Mouse (Mus musculus) adrenal gland, postnatal 25 days (tissue): ENCODE data around the gene Arntl. TPM values are rescaled to one million over a fixed set of nuclear protein-coding genes. Genes with fewer than 3 reads are reported as not detected.

Source experiments
- DNase-seq: peaks from one replicate; pipeline ENCODE4 v3.0.0; 2021; ENCODE audit warnings: mixed read lengths
- long read RNA-seq: library from polyadenylated mRNA; stranded (forward); transcript quantifications from one replicate; pipeline ENCODE4 v2.0.0, GENCODE M21; 2021
- total RNA-seq: library from RNA; stranded (reverse); gene quantifications from 2 replicates; pipeline ENCODE4 v1.2.3, GENCODE M21; 2021

Arntl gene
- 5.4 and 13.8 TPM in 2 replicates for total RNA-seq
- long read RNA-seq, transcript Arntl-201 (20 exons, 2,908 nt) = major isoform, 23 of 56 reads
- long read RNA-seq, partial matches to known transcripts = 5 of 56 reads
- long read RNA-seq, other reads (novel, unspliced or antisense) = 28 of 56 reads

DNA sequence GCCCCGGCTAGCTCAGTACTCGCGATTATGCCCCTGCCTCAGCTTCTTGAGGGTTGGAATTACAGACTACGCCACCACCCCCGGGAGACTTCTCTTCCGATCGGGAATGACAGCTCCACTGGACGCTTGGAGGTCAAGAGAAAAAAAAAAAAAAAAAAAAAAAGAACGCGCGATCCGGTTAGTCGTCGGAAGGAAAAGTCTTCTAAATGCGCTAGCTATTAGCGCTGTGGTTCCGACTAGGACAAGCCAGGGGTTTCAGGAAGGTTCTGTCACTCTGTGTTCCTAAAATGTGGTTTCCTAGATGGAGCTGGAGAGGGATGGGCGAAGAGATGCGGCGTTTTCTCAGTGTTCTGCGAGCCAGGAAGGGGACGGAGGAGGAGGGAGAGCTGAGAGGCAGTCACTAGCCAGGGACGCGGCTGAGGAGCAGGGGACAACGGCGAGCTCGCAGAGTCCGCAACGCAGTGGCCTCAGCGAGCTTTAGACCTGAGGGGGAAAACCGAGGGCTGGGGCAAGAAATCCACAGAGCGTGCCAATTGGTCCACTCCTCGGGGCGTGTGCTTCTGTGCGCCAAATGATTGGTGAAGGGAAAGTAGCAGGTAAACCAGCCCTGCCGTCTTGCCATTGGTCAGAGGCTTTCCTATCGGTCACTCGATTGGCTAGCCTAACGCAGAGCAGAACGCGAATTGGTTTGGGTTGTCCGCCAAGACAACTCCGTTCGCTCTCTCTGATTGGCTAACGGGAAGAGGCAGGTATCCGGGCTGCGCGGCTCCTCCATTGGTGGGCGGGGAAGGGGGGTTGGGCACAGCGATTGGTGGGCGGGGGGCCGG lies at the start of gene Arntl:
TSS of gene Arntl (plus strand) at position 822 of the 827 bp plus-strand sequence.
- peak; percentile 96 for DNase-seq

DNA sequence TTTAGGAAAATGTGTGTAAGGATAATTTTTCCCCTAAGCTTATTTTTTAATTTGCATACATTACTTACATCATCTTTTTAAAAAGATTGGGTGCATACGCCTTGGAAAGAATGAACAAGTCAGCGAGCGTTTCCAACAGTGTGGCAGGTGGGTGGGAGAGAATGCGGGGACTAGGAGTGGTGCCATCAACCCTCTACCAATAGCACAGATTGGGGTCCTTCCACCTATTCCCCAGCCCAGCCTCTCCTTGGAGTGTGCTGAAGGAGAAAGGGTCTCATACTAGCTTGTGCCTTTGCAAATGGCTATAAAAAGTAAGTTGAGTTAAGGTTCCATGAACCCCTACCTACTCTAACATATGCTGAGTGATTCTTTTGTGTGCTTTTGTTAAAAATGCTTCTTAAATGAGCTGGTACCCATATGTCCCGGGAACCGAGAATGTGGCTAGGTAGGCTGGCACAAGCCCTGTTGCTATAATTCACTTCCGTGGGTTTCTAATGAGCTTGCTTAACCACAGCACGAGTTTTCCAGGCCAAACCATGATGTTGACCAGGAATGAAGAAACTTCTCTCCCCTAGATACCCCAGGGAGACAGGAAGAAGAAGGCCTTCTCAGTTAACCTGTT lies 46.1 kb upstream of the Arntl start:
- DNase-seq = no peak

DNA sequence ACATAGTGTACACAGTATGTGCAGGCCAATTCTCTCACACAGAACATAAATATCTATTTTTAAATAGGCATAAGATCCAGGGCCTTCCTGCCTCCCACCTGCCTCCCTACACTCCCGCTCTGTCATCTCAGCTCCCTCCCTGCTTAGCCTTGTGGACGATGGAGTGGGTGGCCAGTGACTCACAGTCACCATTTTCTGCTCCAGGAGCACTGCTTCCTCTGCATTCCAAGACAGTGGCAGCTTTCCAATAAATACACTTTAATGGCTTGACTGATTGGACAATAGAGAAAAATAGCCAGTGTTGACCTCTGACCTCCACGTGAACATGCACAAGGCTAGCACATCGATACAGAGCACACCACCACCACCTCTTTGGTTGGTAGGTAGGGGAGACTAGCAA lies 42.5 kb upstream of the Arntl start:
- DNase-seq = no peak

DNA sequence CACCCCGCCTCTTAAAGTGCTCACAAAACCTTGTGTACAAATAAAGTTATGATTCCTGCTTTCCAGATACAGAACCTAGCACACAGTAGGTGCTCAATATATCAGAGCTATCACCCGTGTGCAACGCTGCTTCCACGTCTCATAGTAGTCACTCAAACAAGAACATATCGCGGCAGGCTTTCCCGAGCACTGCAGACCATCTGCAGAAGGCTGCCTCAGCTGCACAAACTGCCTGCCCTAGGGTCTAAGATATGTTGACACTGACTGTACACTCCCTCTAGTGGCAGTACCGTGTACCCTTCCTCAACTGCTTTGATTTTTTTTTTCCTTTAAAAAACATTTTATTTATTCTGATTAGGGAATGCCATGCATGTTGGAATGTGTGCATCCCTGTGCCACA lies 40.2 kb upstream of the Arntl start:
- DNase-seq = no peak

DNA sequence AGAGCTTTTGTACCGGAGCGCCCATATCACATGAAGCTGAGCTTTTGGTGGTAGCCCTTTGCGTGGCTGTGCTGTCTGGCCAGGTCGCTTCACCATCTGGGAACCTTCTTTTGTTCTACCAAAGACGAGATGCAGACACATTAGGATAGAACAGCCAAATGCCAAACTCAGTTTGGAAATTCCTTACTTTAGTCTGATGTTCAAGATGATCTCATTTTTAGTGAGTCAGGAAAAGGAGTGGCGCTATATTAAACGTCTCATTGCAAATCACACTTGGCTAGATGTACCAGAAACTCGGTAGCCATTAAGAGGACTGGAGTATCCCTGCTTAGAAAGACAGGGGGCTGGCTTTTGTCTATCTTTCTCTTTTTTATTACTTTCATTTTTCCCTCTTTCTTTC lies 38.7 kb upstream of the Arntl start:
- no peak for DNase-seq

DNA sequence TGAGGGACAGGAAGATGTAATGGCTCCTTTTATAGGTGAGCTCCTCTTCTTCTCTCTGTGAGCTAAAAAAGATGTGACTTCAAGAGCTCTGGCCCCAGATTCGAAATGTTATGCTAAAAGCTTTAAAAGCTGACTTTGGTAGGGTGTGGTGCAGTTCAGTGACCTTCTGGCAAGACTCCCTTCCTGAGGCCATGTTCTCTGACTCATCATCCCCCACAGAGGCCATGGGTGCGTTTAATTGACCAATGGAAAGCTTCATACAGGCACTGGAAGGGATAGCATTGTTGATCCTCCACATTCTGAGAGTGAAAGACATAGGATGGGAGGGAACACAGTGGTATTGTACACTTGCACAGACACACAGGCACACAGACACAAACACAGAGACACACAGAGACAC lies 34.8 kb upstream of the Arntl start:
- DNase-seq = peak; percentile 27

DNA sequence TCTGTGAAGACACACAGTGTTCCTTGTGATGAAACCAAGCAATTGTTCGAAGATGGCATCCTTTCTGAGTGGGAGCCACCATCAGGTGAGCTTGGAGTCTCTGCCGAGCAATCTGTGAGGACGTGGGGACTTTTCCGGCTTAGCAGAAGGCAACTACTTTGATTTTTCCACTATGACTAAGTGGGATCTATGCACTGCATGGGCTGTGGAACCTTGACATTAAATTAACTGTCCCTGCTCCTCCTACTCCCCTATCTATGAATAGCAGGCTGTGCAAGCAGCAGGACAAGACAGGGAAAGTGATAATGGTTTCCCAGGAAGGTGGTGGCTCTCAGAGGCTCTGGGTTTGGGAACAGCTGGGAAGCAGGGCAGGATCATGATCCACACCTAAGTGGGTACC lies 31.8 kb upstream of the Arntl start:
- DNase-seq = no peak

DNA sequence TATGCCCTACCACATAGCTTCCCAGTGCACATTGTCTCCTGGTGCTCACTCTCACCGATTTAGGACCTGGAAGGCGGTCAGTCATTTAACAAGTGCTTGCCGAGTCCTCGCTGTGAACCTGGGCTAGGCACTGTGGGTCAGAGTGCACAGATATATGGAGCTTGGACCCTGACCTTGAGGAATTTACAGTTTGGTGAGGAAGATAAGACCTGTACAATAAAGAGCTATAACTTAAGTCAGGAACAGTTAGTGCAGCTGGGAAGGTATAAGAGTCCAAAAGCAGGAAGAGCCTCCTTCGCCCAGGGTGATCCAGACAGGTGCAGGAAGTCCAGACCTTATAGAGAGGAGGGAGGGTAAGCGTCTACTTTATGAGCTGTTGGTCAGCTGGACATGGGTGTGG lies 29.2 kb upstream of the Arntl start:
- DNase-seq = no peak

DNA sequence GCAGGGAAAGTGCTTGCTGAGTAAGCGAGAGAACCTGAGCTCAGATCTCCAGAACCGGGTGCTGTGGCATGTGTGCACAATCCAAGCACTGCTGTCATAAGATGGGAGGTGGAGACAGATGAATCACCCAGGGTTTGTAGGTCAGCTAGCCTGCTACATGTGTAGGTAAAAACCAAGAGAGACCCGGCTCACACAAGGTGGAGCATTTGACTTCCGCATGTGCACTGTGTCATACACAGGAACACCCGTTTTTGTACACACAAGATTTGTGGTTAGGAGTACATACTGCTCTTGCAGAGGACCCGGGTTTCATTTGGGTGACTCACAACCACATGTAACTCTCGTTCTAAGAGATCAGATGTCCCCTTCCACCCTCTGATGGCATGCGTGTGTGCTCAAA lies 23.5 kb upstream of the Arntl start:
- no peak for DNase-seq

DNA sequence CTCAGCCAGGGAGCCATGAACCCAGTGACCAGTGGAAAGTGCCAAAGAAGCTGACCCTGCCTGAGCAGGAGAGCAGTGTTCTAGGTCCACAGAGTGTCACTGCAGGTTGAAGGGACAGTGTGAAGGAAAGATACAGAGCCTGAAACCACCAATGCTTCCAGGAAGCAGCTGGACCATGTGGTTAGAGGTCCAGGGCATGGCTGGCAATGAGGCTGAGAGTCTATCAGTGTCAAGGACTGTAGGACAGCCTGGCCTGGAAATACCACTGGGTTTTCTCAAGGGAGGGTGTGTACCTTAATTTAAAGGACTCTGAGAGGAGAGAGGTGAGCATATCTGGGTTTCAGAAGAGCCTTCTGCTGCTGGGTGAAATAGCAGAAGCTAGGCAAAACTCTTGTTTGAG lies 22.2 kb upstream of the Arntl start:
- no peak for DNase-seq

DNA sequence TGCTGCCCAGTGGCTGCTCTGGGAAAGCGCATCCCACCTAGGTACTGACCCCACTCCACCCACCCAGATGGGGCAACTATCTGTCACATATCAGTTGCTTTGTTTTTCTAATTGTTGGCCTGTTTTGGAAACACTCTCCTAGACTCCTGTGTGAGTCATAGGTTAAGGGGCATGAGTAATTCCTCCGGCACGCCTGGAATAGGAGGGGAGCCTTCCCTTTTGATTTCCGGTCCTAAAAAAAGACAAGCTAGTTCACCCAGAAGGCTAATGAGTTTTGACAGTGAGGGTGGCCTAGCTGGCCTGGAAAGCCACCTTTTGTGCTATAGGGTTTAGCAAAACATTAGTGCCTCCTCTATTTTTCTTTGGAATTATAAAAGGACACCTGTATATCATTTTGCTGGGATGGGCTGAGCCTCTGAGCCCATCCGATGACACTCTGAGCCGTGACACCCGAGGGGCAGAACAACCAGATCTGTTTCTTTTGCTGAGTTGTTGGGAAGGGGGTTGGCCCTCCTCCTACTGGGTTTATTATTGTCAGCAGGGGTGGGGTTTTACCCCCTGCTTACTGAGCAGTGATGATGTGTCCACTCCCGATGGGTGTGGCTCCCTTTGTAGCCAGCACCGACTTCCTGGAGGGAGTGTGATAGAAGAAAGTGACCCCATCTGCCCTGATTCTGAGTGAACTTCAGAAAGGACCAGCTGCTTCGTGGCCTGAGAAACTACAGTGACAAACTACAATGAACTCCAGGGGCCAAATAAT lies 21.0 kb upstream of the Arntl start:
- DNase-seq = peak; percentile 21

DNA sequence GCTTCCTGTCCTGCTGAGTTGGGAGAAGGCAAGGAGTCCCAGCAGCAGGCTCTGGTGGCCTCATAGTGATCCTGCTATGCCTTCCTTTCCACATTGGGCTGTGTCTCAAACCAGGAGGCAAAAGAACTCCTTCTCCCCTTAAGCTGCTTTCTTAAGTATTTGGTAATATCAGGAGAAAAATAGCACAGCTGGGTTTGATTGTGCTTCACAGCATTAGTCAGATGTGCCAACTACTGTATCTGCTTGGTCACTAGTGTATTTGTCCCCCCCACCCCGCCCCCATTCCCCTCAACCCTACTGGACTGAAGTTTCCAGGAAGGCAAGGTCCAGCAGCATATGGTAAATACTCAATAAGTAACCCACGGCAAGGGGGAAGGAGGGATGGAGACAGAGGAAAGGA lies 19.2 kb upstream of the Arntl start:
- DNase-seq = no peak

DNA sequence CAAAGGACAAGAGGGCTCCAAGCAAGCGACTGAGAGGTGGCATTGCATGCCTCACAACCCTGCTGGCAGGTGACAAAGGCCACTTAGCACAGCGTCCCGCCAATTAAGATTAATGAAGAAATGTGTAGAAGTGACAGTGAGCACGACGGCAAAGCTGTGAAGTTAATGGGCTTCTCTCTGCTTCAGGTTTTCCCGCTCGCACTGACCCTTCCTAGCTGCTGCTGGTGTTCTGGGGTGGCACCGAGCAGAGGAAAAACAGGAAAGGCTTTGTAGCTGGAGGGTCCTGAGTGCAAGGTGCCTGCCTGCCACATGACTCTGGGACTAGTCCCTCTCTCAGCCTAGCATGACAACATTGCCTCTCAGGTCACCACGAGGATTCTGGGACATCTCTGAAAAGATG lies 18.7 kb upstream of the Arntl start:
- DNase-seq = no peak

DNA sequence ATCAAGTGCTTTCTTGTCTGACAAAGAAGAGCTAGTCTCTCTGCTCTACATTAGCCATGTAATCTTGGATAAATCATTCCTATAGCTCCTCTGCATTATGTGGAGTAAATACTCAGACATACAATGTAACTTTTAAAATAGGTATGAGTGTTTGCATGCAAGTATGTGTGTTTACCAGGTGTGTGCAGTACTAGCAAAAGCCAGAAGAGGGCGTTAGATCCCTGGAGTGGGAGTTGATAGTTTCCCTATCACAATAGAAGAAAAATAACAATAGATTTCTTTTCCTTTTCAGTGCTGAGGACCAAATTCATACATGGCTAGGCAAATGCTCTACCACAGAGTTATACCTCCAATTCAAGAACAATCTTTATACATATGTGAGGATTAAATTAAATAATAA lies 15.5 kb upstream of the Arntl start:
- DNase-seq = no peak

DNA sequence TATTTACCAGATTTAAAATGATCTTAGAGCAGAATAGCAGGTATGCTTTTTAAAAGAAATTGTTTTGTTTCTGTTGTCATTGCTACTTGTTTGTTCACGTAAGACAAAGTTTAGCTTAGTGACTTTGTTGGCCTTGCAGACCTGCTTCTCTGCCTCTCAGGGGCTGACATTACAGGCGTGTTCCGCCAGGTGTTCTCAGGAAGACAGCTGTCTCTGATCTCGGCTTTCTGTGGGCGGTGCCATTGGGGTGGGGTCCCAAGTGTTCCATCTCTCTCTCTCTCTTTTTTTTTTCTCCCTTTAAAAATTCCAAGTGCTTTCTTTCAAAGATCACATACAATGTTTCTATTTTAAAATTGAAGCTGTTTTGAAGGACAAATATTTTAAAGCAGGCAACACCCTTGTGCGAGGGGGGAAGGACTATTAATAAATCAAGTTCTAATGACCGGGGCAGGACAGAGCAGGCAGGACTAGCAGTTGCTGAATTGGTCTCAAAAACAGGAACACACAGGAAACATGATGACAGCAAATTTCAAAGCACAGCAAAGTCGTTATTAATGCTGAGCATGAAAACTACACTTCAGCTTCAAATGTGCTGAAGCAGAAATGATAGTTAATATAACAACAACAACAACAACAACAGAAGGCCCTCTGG lies 14.4 kb upstream of the Arntl start:
- DNase-seq = no peak

DNA sequence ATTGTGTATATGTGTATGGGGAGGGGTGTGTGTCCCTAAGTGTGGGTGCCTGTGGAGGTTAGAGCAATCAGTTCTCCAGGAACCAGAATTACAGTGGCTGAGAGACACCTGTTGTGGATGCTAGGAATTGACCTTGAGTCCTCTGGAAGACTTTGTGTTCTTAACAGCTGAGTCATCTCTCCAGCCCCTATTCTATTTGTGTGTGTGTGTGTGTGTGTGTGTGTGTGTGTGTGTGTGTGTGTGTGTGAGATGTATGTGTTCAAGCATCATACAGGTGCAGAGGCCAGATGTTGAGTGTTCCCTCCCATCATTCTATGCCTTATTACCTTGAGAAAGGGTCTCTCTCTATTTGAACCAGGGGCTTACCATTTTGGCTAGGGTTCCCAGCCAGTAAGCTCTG lies 13.4 kb upstream of the Arntl start:
- DNase-seq = no peak

DNA sequence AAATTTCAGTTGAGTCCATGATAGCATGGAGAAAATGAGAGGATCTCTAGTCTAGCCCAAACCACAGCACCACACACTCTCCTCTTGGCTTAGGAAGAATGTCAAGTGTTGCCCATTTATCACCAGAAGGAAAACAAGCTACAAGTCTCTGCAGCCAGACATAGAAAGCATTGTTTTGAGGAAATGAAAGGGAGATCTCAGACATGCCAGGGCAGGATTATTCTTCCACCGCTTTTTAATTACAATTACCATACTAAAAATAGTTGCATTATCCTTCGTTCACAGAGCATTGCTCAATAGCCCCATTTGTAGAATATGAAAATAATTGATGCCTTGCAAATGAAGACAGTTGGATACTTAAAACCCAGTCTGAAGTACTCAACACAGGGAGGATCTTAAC lies 12.0 kb upstream of the Arntl start:
- no peak for DNase-seq

DNA sequence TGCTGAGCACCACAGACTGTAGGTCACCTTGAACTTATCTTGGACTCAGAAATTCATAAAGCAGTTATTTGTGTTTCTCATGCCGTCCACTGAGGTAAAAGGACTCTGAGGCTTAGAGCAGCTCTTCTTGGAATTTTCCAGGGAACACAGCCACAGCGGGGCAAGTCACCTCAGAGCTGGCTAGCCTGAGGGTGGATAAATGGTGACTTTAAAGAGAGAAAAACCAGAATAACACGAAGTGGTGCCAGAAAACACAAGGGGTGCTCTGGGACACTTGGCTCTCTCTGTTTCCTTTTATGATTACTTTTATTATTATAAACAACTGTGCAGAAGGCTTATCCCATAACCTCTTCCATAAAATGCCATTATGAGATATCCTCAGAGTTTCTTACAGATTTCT lies 11.1 kb upstream of the Arntl start:
- no peak for DNase-seq

DNA sequence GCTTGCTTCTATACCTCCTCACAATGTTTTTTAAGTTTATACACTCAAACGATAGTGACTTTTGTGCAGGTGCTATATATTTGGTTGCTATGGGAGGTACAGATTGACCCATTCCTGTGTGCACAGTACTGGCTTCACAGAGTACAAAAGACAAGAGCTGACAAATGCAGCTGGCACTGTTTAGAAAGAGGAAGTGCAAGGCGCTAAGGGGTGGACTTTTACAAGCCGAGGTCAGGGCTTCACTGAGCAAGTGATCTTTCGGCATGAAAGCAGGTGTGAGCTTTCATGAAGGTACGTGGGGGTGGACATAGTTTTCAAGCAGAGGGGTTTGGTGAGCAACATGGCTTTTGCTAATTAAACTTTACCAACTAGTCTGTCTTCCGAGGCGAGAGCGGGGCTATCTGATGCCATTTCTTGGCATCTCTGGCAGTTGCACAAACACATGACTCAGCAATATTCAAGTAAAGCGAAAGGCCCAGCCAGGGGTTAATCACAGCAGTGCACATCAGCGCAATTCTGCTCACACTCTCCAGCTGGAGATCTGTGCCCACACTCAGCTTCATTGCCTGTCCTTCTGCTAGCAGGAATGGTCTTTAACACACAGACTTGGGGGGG lies 10.0 kb upstream of the Arntl start:
- DNase-seq = no peak

DNA sequence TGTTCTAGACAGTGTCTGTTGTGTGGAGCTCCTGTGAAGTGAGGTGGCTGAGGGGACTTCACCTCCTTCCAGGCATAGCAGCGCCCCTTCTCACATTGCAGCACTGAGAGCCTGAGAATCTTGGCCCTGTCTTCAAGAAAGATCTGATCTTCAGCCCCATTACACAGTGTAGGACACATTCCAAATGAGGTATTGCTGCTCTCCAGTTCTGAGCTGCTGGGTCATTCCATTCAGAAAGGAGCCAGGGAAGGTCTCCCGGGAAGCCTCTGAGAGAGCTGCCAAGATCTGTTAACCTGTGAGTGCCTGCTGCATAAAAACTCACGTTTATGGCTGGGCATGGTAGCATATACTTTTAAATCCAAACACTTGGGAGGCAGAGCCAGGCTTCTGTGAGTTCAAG lies 5.7 kb upstream of the Arntl start:
- no peak for DNase-seq

DNA sequence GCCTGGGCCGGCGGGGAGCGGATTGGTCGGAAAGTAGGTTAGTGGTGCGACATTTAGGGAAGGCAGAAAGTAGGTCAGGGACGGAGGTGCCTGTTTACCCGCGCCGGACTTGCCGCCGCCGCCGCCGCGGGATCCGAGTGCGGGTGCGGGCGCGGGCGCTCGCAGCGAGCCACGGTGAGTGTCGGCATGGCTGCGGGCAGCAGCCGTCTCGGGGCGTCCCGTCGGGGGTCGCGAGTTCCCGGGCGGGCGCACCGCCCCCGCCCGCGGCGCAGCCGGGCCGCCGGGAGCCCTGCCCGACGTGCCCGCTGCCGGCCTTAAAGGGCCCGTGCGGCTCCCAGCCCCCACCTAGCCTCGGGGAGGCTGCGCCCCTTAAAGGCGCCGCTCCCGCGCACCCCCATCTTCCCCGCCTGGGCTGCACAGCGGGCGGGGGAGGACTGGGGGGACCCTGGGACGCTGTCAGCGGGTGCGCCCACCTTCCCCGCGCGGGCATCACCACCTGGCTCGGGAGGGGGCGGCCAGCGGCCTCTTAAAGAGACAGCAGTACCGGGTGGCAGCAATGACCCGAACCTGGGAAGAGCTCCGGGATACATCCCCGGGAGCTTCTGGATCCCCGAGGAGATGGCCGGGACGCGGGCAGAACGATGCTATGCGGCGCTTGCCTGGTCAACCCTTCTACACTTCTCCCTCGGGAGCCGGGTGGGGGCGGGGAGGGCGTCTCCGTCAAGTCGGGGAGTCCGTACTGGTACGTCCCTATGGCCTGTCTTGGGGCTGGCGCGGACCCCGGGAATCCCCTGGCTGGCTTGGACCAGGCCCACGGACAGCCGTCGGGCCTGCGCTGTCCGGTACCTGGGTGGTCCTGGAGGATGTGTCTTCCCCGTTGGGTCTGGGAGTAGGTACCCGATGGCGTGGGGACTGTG lies 464 bp downstream of the Arntl start:
- DNase-seq = peak; percentile 74
